Mouse (Mus musculus) natural killer cell, adult 2 months (primary cell): ENCODE data around the gene Baiap2l1.

ENCODE experiments used
- DNase-seq, 2 experiments: peaks; one replicate each; pipeline ENCODE4 v3.0.0; 2022; ENCODE audit warnings: low spot score in 2 of 2

Gene Baiap2l1

GRCm38 (mm10) chr5:144258131-144258611 is 99.7 kb downstream of the Baiap2l1 start:
- no peak for DNase-seq

- no peak for DNase-seq
Observed at GRCm38 (mm10) chr5:144257451-144258110, 100.3 kb downstream of the Baiap2l1 start.

GRCm38 (mm10) chr5:144256888-144257287 is 101.0 kb downstream of the Baiap2l1 start:
- no peak for DNase-seq

GRCm38 (mm10) chr5:144256541-144256870 is 101.4 kb downstream of the Baiap2l1 start:
- DNase-seq, result no peak

GRCm38 (mm10) chr5:144255632-144256540 is 102.0 kb downstream of the Baiap2l1 start:
- DNase-seq, result peak; percentile 49 to 62

- peak; percentile 76 to 84 for DNase-seq
Observed at GRCm38 (mm10) chr5:144254811-144255631, 102.9 kb downstream of the Baiap2l1 start.

- DNase-seq, result peak; percentile 28 to 53
Observed at GRCm38 (mm10) chr5:144254122-144254810, 103.6 kb downstream of the Baiap2l1 start.

- DNase-seq, result peak in 1 of 2 experiments; percentile 28
Observed at GRCm38 (mm10) chr5:144253212-144253611, 104.7 kb downstream of the Baiap2l1 start.

GRCm38 (mm10) chr5:144251876-144252577 is 105.9 kb downstream of the Baiap2l1 start:
- DNase-seq, result peak in 1 of 2 experiments; percentile 20

- no peak for DNase-seq
Observed at GRCm38 (mm10) chr5:144249871-144250270, 108.0 kb downstream of the Baiap2l1 start.

- DNase-seq, result no peak
Observed at GRCm38 (mm10) chr5:144247906-144248585, 109.9 kb downstream of the Baiap2l1 start.

- DNase-seq, result no peak
Observed at GRCm38 (mm10) chr5:144247307-144247706, 110.6 kb downstream of the Baiap2l1 start.

GRCm38 (mm10) chr5:144246669-144247068 is 111.2 kb downstream of the Baiap2l1 start:
- DNase-seq, result no peak

GRCm38 (mm10) chr5:144245592-144245991 is 112.3 kb downstream of the Baiap2l1 start:
- no peak for DNase-seq

- DNase-seq, result no peak
Observed at GRCm38 (mm10) chr5:144243901-144244487, 113.9 kb downstream of the Baiap2l1 start, which contains the start of gene Bri3. Gene Bri3, plus strand, starts transcription at chr5:144244437.

GRCm38 (mm10) chr5:144238969-144239368 is 118.9 kb downstream of the Baiap2l1 start:
- DNase-seq, result no peak

GRCm38 (mm10) chr5:144234714-144235113 is 123.2 kb downstream of the Baiap2l1 start:
- no peak for DNase-seq

- no peak for DNase-seq
Observed at GRCm38 (mm10) chr5:144234222-144234621, 123.7 kb downstream of the Baiap2l1 start.

GRCm38 (mm10) chr5:144232531-144232930 is 125.4 kb downstream of the Baiap2l1 start:
- no peak for DNase-seq

GRCm38 (mm10) chr5:144231410-144231809 is 126.5 kb downstream of the Baiap2l1 start:
- no peak for DNase-seq
